Mouse (Mus musculus): ENCODE measurements at regions not wholly inside any gene's neighbourhood (a gene's known extent, or its start where the extent isn't known, plus 50 kb on each side); places are given as distances from the start of the nearest gene placed in this dataset.

DNA sequence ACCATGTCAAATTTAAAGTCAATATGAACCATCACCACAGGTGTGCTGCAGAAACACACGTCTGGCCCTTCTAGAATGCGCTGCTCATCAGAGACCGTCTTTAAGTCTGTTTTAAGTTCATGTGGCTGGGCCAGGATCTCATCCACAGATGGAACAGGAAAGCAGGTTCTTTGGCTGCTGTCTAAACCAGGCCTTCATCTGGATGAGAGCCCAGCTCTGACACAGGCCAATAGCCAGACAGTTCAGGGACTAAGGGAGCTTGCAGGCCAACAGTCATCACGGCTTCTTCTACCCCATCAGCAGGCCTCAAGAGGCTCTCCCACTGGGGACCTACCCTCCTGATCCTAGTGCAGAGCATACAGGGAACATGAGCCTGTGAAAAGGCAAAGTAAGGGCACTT lies 185.4 kb upstream of the Eci2 start:
- DNase-seq (ENCODE audit: low read depth, low spot score): no peak

DNA sequence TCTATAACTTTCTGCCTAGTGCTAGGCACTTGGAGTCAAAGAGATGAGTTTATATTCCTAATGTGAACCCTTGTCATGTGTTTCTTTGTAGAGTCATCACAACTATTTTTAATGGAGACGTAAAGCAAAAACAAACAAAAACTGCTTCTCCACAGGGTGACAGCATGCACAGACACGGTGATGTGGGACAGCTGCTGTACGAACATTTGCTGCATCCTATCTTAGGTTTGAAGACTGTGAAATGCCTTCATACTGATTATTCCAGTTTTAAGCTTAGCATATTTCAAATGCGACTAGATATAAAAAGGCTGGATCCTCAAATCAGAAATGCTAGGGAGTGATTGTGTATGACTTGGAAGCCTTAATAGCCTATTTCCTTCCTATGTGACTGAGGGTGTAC lies 187.3 kb upstream of the Eci2 start:
- no peak for DNase-seq (ENCODE audit: low read depth, low spot score)

- DNase-seq (ENCODE audit: low read depth, low spot score): no peak
These were observed 199.4 kb upstream of the Eci2 start for GRCm38 (mm10) chr13:35226142-35226829.

DNA sequence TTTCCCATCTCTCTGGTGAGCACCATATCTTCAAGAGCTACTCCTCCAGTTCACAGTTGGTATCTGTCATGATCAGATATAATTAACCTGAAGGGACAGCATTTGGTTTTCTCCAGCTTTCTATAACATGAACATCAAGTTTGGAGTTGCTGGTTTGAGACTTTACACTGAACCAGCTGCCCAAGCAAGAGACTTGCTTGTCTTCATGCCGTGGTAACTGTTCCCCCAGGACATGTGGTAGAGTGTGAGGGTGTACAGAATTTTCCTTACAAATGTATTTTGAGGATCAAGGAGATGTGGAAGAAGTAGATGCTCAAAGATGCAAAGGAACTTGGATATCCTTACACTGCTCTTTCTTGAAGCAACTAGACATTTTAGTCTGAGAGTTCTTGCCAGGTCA lies 200.0 kb upstream of the Eci2 start:
- no peak for DNase-seq (ENCODE audit: low read depth, low spot score)

- no peak for DNase-seq (ENCODE audit: low read depth, low spot score)
These were observed 202.7 kb upstream of the Eci2 start for GRCm38 (mm10) chr13:35229601-35230000.

- DNase-seq (ENCODE audit: low read depth, low spot score): no peak
These were observed 206.7 kb upstream of the Eci2 start for GRCm38 (mm10) chr13:35233636-35234035.

- no peak for DNase-seq (ENCODE audit: low read depth, low spot score)
These were observed 214.5 kb upstream of the Eci2 start for GRCm38 (mm10) chr13:35241443-35241842.

GRCm38 (mm10) chr13:35243946-35244345 lies 217.1 kb upstream of the Eci2 start:
- no peak for DNase-seq (ENCODE audit: low read depth, low spot score)

DNA sequence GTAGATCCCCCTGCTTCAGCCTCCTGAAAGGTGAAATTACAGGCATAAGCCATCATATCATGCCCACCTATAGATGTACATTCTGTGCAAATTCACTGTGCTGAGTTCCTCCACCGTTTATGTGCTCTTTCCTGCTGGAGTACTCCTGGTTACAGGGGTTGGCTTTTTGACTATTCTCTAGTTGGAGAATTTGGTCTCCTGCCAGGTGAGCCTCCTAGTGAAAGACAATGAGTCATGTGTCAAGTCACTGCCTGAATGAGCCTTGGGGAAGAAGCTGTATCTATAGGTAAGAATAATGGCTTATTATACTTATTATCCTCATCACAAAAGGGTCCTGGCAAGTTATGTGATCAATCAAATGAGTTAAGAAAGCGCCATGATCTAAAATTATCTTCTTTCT lies 230.5 kb upstream of the Eci2 start:
- DNase-seq (ENCODE audit: low read depth, low spot score): no peak

- no peak for DNase-seq (ENCODE audit: low read depth, low spot score)
These were observed 231.8 kb upstream of the Eci2 start for GRCm38 (mm10) chr13:35258720-35259119.

DNA sequence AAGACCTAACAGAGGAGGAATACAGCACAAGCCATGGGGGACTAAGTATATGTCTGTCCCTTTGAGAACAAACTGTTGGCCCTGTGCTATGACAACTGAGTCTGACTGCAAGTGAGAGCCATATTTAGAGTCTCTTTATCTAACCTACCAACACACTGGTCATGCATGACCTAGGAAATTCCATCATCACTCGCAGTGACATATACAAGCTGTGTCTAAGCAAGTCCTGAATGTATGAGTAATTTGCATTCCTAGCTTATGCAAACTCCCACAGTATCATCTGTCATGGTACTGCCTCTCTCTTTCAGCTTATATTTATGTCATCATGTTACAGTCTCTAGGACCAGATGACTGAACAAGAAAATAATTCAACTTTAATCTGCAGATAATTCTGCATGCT lies 257.1 kb upstream of the Eci2 start:
- no peak for DNase-seq (ENCODE audit: low read depth, low spot score)

GRCm38 (mm10) chr13:35302088-35302487 lies 275.2 kb upstream of the Eci2 start:
- no peak for DNase-seq (ENCODE audit: low read depth, low spot score)

- DNase-seq (ENCODE audit: low read depth, low spot score): peak; percentile 3
These were observed 289.9 kb upstream of the Eci2 start for GRCm38 (mm10) chr13:35316772-35317171.

- no peak for DNase-seq (ENCODE audit: low read depth, low spot score)
These were observed 299.9 kb upstream of the Eci2 start for GRCm38 (mm10) chr13:35326682-35327242.

DNA sequence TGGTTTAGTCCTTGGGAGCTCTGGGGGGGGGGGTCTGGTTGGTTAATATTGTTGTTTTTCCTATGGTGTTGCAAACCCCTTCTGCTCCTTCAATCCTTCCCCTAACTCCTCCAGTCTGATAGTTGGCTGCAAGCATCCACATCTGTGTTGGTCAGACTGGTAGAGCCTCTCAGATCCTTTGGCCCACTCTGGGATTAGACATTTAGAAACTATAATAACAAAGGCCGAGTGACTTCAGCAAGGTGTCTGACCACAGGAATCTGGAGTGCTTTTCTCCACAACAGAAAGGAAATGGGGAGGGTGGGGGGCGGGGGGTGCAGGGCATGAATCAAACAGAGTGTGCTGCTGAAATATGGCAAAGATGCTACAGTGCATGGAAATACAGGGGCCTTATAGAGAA lies 301.4 kb upstream of the Eci2 start:
- no peak for DNase-seq (ENCODE audit: low read depth, low spot score)

GRCm38 (mm10) chr13:35330926-35331325 lies 304.0 kb upstream of the Eci2 start:
- no peak for DNase-seq (ENCODE audit: low read depth, low spot score)

- no peak for DNase-seq (ENCODE audit: low read depth, low spot score)
These were observed 314.0 kb upstream of the Cdyl start for GRCm38 (mm10) chr13:35345507-35346129.

DNA sequence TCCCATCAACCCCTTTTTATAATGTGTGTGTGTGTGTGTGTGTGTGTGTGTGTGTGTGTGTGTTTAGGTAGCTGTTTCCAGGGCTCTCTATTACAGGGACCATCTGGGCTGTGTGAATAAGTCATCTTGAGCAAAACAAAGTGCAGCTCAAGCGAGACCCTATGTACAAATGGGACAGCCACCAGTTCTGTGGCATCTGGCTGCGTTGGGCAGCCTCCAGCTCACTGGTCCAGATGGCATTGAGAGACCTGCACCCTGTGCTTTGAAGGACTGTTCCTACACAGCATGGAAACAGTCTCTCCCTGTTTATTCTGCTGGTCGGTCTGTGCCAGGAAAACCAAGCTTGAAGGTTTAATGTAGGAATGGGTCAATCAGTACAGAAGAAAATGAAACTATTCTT lies 311.4 kb upstream of the Cdyl start:
- no peak for DNase-seq (ENCODE audit: low read depth, low spot score)

DNA sequence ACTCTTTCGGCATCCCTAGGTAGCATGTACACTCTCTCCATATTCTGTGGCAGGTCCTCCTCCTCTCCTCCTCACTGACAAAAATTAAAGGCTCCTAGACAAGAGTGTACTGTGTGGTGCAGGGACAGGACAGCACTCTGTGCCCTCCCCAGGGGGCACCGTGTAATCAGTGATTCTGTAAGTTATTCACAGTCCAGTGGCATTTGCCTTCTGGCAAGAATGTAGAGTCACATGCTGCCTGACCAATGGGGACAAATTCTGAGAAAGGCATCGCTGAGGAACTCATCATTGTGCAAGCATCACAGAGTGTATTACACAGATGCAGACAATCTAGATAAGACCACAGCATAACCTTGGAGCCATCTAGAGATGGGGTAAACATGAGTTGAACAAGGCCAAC lies 300.3 kb upstream of the Cdyl start:
- DNase-seq (ENCODE audit: low read depth, low spot score): no peak

DNA sequence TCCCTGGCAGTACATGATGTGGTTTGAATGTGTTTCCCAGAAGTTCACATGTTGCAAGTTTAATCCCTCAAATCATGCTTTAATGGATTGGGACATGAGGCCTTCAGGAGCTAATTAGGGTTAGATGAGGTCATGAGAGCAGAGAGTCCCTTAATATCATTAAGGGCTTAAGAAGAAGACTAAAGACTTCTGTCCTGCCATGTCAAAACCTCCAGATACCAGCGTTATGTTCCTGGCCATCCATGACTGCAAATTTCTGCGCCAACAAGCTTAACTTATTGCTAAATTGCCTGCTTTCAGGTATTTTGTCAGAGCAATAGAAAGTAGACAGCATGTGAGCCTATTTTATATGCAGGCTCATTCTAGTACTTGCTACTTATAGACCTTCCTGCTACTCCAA lies 282.1 kb upstream of the Cdyl start:
- DNase-seq (ENCODE audit: low read depth, low spot score): no peak

DNA sequence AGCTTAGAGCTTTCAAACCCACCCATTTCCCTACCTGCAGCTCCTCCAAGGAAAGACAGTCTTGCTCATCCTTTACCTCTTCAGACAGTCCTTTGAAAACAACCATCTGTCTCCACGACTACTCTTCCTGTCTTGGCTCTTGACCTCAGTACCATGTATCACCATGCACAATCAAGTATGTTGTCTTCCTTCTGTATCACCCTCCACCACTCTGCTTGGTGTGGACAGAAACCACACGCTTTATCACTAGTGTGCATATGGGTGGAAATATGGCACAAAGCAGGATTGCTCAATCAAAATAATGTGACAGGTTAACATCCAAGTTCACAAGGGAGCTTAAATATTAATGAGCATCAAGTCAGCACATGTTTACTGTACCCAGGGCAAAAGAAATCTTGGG lies 280.1 kb upstream of the Cdyl start:
- no peak for DNase-seq (ENCODE audit: low read depth, low spot score)

DNA sequence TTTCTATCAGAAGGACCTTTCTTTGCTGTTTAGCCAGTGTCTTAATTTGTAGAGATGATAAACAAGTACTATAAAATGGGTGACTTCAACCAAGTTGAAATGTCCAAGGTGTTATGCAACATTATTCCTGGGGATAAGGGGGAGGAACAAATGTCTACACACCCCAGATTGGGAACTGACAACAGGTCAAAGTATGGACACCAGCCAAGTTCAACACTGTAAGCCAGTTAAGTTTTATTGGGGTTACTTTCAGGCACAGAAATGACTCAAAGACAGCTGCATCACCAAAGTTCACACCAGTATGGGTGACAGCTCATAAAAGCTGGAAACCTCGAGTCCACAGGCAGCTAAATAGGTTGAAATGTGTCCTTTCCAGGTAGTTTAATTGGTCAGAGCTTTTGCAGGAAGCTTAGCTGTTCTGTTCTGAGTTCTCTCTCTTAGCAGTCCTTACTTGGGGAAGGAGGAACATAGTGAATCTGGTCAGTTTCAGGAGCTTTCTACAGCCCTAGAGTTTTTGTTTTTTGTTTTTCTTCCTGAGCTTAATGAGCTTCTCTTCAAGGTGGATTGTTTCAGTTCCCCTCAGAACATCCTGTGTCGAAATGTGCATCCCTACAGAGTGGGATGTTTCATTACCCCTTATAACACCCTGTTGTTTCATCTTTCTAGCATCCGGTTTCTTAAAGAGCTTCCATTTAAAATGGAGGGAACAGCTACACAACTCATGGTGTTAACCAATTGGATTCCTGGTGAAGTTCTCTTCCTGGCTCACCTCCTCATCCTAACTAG lies 279.2 kb upstream of the Cdyl start:
- no peak for DNase-seq (ENCODE audit: low read depth, low spot score)

DNA sequence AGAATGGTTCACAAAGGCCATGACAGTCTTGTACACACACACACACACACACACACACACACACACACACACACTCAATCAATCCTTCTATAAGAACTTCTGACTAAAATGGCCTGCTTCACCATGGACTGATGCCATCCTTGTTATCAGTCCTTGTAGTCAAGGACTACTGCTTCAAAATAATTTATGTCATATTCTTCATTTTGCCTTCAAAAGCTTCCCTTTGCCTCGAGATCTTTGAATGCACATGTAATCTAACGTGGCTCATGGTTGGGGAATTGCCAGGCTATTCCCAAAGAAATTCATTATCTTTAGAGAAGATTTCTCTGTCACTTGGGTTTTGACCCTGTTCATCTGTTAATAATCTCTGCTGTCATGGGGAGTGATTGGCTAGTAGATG lies 278.0 kb upstream of the Cdyl start:
- DNase-seq (ENCODE audit: low read depth, low spot score): no peak
